Mouse (Mus musculus): ENCODE results near the gene Dclk3.

The Dclk3 gene
- long read RNA-seq, experiment 1 = 0 reads
- long read RNA-seq, experiment 2 = 0 reads

DNA sequence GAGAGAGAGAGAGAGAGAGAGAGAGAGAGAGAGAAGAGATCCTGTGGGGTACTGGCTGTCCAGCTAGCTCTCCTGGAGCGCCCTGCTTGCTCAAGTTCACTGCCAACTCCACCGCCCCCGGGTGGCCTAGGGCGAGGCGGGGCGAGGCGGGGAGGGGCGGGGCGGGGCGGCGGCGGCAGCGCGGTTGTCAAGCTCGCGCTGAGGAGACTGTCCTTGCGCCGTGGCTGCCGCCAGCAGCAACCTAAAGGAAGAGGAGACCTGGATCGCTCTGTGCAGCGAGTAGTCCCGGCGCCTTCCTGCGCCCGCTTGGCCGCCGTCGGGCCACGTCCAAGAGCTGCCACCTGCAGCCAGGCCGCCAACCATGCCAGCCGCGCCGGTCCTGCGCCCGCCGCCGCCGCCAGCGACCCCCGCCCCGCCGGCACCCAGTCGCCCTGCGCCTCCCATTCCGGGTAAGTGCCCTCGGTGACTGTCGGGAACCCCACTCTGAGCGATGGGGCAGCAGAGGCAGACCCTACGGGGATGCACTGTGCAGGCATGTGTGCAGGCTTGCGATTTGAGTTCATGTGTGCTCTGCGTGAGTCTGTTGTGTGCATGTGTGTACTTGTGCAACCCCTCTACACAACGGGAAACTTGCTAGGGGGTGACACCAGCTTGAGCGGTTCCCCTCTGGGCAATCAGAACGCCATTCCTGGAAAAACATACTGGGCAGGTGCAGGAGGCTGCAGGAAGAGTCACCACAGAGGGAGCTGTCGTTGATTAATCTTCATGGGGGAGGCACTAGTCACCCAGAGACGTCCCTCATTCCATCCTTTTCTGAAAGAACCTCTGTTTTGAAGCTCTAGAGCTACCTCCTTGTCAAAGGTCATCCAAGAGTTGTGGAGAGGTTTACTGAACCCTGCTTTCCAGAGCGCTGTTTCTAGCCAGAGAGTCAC lies at the start of gene Dclk3:
Gene Dclk3, plus strand, starts transcription at position 178 of the 932 bp plus-strand sequence.
- intact Hi-C loops (cut with DNase I) = no loop called here

DNA sequence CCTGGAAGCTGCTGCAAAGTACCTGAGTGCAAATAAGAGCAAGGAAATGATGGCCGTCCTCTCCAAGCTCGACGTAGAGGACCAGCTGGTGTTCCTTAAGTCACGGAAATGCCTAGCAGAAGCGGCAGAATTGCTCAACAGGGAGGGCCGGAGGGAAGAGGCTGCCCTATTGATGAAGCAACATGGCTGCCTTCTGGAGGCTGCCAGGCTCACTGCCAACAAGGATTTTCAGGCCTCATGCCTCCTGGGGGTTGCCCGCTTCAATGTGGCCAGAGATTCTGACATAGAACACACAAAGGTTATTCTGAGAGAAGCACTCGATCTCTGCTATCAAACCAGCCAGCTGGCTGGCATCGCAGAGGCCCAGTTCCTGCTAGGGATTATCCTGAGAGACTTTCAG lies 48.9 kb upstream of the Dclk3 start:
- intact Hi-C loops (cut with DNase I) = no loop called here

DNA sequence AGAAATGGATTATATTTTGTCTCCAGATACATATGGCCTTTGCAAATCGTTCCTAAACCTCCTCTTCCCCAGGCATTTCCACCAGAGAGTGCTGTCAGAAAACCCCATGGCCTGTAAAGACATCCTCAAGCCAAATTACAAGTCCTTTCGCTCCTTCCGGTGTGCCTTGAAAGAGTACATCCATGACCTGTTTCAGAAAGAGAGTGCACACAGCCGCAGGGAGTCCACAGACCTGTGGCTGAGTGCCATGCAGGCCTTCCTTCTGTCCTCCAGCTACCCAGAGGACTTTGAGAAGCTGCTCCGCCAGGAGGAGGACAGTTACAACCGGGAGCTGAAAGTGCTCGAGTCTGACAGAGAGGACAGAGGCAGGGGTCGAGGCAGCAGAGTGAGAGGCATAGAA lies 47.8 kb upstream of the Dclk3 start:
- intact Hi-C loops (cut with DNase I) = no loop called here

DNA sequence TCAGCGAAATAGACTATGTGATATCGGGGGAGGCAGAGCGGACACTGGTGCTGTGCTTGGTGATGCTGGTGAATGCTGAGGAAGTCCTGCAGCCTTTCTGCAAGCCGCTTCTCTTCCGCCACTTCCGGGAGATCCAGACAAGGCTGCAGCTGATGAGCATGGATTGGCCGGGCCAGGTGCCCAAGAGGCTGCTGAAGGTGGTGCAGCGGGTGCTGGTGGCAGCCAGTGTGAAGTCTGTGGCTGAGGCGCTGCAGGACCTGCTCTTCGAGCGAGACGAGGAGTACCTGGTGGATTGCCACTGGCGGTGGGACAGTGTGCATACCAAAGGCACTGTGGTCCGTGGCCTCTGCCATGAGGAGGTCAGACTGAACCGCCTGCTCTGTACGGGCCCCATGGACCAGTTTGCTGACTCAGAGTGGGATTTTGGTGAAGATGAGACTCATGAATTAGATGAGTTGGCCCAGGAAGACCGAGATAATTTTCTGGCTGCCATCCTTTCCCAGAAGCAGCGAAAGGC lies 46.9 kb upstream of the Dclk3 start:
- intact Hi-C loops (cut with DNase I) = no loop called here

DNA sequence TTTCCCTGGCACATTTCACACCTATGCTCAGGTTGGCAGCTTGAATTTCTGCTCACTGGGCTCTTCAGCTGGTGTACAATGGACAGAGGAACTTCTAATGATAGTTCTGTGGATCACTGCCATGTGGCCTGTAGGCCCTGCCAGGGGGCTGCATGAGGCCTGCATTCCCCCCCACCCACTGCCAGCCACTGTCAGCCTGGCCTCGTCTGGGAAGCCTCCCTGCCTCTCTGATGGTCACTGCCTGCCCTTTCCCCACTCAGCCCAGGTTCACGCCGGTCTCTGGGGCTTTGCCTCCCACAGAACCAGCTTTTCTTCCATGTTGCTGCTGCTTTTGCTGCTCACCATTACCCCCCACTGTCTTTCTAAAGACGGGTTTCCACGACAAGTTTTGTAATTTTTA lies 43.6 kb upstream of the Dclk3 start:
- intact Hi-C loops (cut with DNase I) = no loop called here

DNA sequence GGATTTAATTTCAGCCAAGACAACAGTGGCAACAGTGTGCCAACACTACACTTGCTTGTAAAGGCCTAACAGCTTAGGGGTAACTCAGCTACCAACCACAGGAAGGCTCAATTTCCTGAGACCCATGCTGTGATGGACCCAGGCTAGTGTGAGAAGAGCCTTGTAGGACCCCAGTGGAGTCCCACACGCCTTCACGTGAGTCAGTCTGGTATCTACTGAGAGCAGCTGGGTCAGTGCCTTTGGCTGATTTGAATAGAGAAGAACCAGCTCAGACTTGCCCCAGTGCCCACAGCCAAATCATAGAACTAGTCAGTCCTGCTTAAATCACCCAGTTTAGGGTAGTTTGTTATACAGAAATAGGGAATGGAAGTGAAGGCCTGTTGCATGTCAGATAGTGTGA lies 40.8 kb upstream of the Dclk3 start:
- intact Hi-C loops (cut with DNase I) = no loop called here

DNA sequence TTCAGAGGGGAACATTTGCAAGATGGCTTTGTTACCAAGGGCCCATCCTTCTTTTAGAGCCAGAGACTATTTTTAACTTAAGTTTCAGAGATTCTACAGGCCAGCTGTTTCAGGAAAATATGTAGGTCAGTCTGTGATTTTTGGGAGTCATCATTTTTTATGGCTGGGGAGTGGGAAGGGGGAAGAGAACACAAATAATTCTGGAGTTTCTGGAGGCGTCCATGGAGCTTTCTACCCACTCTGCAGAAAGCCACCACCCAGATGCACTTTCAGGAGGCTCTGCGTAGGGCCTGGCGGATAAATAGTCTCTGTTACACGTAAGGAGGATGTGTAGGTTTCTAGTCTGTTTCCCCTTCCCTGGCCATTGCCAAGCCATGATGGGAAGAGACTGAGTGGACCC lies 38.8 kb upstream of the Dclk3 start:
- intact Hi-C loops (cut with DNase I) = no loop called here

DNA sequence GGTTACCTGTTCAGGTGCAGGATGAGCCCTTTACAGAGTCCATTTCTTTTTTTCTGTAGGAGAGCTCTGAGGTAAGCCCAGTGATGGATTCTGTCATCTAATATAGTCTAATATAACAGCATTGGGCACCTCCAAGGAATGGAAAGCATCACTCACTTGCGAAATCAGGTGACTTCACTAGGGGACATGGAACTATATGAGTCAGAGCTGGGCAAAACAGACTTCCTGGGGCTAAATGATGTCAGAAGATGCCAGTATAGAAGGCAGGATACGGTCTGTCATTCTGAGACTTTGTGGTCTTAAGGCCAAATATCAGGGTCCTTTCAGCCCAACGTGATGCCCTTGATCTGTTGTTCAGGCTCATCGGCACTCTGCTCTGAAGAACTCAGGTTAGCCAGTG lies 35.7 kb upstream of the Dclk3 start:
- intact Hi-C loops (cut with DNase I) = no loop called here

DNA sequence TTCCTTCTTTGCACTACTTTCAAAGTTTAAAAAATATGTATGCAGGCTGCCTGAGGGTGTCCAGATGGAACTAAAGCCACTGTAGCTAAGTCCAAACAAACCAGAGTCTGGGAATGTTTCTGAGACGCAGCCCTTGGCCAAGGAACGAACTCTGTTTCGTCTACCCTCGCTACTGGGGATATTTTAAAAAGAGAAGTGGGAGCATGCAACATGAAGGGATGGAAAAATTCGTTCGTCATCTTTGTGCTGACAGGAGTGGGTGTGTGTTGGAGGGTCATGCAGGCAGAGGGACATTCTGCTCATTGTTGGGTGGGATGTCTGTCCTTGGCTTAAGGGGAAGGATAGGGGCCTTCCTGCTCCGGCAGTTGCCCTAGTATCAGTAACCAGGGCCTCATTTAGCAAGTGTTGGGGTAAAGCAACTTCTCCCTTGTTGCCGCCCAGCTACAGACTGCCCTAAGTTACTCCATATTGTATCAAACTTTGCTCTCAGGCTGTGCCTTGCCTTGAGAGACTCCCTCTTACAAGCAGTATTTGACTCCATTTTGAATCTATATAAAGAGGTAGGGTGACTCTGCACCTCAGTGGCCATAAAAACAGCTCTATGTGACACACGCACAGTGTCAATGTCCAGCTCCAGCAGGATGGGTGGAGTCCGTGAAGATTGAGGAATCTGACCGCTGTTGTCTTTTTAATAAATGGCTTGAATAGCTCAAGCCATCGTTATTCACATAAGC lies 34.4 kb upstream of the Dclk3 start:
- intact Hi-C loops (cut with DNase I) = no loop called here

DNA sequence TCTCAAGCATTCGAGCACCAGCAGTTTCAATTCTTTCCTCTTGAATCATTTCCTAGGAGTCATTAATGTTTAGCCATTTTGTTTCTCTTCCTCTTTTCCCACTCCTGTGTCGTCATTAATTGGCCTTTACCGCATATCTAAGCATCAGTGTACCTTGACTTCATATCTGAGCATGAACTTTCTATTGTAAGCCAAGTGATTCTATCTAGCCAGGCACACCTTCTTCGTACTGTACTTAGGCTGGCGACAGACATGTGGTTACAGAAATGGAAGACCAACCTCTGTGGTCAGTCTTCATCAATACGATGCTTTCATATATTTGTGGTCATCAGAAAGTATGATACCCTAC lies 33.8 kb upstream of the Dclk3 start:
- intact Hi-C loops (cut with DNase I) = no loop called here

DNA sequence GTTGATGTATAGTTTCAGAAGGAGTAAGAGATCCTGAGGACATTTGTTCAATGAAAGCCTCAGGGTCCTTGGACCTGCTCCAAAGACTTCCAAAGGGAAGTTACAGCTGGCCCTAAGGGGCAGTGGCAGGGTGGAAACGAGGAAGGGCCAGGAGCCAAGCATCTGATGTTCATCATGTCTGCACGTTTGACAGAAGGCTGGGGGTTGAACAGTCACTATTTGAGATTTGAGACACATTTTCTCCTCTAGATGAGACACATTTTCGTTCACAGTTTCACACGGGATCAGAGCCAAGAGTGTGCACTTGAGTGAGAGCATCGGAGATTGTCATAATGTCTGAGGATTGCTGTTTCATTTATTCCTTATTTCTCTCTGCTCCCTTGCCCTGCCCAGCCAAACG lies 30.9 kb upstream of the Dclk3 start:
- intact Hi-C loops (cut with DNase I) = no loop called here

DNA sequence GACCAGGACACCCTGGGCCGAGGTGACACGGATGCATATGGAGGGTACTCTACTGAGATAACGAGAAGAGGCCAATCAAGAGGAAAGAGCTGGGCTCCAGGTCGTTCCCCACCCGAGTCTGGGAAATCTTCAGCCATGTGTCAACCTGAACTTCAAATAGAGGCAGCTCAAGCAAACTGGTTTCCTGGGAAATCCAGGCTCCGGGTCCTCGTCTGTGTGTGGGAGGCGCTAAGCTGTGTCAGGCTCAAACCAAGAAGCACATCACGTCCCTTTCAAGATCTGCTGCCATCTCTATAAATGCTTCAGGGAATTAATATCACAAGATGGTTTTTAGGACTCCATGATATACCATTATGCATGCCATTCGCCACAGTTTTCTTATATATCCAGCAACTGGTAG lies 30.5 kb upstream of the Dclk3 start:
- intact Hi-C loops (cut with DNase I) = no loop called here

DNA sequence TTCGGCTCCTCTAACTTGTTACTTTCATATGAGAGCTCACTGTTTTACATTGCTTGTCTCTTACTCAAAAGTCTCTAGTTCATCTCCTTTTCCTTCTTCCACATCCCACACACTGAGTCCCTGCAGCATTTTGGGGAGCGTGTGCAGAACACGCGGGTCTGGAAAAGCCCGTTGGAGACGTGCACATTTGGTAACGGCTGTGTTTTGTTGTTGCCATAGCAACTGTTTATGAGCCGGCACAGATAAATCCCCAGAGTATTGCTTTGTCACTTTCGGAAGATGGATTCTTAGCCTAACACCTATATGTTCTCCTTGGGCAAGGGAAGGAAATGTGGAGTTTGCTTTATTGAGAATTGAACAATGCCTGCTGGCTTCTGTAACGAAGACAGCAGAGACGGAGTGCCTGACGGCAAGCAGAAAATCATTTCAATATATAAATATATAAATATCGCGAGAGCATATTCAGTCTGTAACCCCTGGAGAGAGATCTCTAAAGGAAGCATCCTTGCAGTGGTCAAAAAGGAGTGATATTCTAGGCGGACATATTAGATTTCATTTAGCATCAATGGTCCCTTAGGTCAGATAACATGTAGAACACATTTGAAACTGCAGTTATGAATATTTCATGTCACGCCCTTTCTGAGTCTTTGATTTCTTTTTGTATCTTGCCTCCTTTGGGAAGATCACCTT lies 26.3 kb upstream of the Dclk3 start:
- intact Hi-C loops (cut with DNase I) = no loop called here

DNA sequence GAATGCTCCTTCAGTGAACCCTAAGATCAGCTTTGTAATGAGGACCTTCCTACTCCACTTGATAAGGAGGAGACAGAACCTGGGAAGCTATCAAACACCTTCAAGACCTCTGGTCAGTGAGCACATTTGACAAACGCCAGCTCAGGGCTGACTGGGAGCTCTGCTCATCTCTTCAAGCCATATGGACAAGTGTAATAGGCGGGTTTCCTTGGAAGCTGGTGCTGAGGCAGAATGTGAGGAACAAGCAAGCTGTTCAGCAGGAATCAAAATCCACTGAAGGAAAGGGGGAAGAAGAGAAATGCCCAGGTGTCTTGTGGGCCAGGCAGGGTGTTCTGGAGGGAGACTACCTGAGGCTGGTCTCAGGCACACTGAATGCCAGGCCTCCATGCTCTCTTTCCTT lies 17.0 kb upstream of the Dclk3 start:
- intact Hi-C loops (cut with DNase I) = no loop called here

DNA sequence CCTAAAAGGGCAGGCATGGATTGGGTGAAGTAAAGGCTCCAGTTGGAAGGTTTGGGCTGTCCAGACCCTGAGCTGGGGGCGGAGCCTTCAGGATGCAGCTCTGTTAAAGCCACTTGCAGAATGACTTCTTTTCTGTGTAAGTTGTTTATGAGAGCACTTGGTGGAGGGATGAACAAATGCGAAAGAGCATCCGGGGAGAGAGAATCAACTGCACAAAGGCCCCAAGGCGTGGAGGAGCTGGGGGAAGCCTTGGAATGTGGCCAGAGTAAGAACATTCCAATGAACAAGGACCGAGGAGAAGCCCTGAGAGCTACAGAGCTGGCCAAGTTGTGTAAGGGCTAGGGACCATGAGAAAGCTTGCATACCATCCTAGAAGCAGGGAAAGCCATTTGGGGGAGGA lies 16.3 kb upstream of the Dclk3 start:
- intact Hi-C loops (cut with DNase I) = no loop called here

DNA sequence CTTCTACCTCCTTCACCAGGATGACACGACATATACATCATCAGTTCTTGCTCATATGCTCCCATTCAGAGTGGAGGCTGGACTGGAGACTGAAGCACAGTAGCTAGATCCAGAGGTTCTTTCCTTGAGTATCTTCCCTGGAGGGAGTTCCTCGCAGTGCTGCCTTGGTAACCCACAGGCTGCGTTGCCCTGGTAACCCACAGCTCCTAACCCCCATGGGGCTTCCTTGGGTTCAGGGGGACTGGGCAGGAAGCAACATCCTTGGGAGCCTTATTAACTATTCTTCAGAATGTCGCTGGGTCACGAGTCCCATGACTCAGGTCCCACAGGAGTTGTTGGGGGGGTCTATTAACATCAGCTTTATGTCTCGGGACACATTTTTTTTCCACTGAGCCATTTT lies 13.8 kb upstream of the Dclk3 start:
- intact Hi-C loops (cut with DNase I) = loop anchor here (5.0 kb wide), 1 partner anchor 52 kb away; no protein-coding TSS in a partner anchor

DNA sequence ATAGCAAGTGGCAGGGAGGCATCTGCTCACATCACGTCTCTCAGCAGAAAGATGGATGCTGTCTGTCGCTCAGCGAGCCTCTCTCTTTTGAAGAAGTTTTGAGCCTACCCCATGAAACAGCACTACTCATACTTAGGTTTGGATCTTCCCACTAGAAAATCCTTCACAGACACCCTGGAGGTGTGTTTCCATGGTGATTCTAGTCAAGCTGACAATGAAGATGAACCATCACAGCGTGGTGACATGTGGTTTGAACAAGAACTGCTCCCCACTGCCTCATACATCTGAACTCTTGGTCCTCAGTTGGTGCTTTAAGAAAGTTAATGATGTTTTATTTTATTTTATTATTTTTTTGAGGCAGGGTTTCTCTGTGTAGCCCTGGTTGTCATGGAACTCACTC lies 12.9 kb upstream of the Dclk3 start:
- intact Hi-C loops (cut with DNase I) = loop anchor here (5.0 kb wide), 1 partner anchor 51 kb away; no protein-coding TSS in a partner anchor

DNA sequence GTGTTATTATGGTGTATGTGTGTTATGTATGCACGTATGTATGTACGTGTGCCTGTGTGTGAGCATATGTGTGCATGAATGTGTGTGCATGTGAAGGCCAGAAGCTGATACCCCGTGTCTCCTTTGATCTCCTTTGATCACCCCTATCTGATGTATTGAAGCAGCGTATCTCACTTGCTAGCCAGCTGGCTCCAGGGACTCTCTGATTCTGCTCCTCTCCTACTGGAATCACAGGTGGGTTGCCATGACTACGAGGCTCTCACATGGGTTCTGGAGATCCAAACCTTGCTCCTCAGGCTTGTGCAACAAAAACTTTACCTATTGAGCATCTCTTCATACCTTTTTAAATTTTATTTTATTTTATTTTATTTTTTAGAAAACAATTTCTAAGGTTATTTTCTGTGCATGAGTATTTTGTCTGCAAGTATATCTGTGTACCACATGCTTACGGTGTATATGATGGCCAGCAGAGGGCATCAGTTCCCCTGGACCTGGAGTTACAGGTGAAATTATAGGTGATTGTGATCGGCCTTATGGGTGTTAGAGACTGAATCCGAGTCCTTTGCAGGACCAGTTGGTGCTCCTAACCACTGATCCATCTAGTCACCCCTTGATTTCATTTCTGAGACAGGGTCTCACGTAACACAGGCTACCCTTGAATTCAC lies 10.9 kb upstream of the Dclk3 start:
- intact Hi-C loops (cut with DNase I) = loop anchor here (5.0 kb wide), 1 partner anchor 49 kb away; no protein-coding TSS in a partner anchor

DNA sequence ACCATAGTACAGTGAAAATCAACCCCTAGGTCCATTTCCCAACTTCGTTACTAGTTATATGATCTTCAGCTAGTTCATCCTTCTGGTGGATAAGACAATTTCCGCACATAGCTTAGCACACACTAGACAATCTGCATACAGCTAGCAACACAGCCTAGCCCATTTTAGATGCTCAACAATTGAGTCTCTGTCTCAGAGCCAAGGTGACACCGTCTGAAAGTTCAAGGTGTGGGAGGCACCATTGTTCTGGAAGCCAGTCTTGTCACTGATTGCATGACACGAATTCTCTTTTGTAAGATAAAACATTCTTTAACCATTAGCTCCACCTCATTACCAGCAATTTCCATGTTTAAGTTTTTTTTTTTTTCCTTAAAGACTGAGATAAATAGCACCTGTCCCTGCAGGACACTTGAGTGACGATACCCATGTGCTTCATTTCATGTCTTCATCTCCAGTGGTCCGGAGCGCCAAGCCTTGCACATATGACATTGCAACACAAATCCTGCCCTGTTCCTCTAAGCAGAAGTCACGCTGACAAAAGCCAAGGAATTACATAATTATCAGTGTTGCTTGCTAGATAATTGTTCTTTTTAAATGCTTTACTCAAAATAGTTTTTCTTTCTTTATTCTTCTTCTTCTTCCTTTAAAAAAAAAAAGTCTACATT lies 10.1 kb upstream of the Dclk3 start:
- intact Hi-C loops (cut with DNase I) = loop anchor here (5.0 kb wide), 1 partner anchor 48 kb away; no protein-coding TSS in a partner anchor

DNA sequence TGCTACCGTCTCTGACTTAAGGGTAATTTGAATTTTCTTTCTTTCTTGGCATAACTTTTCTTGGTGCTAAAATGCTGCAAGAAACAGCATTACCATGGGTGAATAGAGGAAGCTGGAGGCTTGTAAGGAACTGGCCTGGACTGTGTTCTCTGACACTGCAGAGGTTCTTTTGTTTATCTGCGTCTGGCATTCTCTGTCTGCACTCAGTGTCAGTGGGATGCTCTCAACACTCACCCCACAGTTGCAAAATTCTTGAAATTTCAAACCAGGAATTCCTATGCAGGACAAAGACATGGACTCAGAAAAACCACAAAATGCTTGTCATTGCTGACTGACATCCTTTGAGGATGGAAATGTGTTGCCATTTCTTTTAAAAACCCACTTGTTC lies 9.5 kb upstream of the Dclk3 start:
- intact Hi-C loops (cut with DNase I) = loop anchor here (5.0 kb wide), 1 partner anchor 48 kb away; no protein-coding TSS in a partner anchor

Data from adrenal gland (tissue).